Mouse (Mus musculus): Measurements from ENCODE around the gene C2cd2l.

DNA sequence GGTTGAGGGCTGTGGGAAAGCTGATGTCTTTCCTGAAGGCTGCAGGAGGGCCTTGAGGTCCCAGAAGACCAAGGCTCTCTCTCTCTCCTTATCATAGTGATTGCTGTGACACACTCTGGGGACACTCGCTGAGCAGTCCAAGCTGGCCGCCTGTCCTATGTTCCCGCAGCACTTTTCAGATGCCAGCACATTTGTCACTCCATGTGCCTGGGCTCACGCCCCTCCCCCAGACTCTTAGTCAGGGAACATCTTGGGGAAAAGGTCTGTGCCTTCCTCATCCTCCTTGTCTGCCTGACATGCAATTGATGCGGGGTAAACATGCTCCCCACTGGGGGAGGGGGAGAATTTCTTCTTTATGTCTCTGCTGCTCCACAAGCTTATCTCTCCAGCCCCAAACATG, 36.9 kb downstream of the C2cd2l start:
- TF ChIP-seq CTCF (IDR thresholded peaks at IDR 0.05; ENCODE audit: insufficient read depth, low read length), result no peak
- TF ChIP-seq POLR2A (IDR thresholded peaks at IDR 0.05; ENCODE audit: borderline replicate concordance, extremely low read depth, low read depth, low read length), result no peak

All from lung, adult 2 months (tissue).